Mouse (Mus musculus): Measurements from ENCODE around the gene Ikzf2. TPM values are rescaled to one million over a fixed set of nuclear protein-coding genes. Genes with fewer than 3 reads are reported as not detected.

The Ikzf2 gene
- total and polyA plus RNA-seq, 2 experiments from 2014 or later, result 0.94 to 4.0 TPM

GRCm38 (mm10) chr1:69637907-69638306 is 49.1 kb downstream of the Ikzf2 start:
- Histone ChIP-seq H3K4me2 (ENCODE audit: low read depth, low read length) (no peak overlapping the region), H3K36me3 (ENCODE audit: insufficient read depth, low read length) (no peaks in the 10 kb centered on the region), H3K9ac (replicated peaks; ENCODE audit: low read length) (no peak overlapping the region), H3K9me3 (ENCODE audit: low read length) (no peaks in the 10 kb centered on the region), H3K4me1 (ENCODE audit: insufficient read depth, low read length) (no peaks in the 10 kb centered on the region), H3K4me3 (ENCODE audit: low read length) (no peak overlapping the region), H3K27me3 (ENCODE audit: insufficient read depth, low read length) (no peaks in the 10 kb centered on the region), H3K27ac (no peak overlapping the region)
- WGBS, result 76% methylated on average over 3 of the region's 3 CpGs
- ATAC-seq (no peak), DNase-seq (ENCODE audit: low spot score) (no peak)
- no peak for TF ChIP-seq CTCF (IDR thresholded peaks at IDR 0.05; ENCODE audit: low read depth)

DNA sequence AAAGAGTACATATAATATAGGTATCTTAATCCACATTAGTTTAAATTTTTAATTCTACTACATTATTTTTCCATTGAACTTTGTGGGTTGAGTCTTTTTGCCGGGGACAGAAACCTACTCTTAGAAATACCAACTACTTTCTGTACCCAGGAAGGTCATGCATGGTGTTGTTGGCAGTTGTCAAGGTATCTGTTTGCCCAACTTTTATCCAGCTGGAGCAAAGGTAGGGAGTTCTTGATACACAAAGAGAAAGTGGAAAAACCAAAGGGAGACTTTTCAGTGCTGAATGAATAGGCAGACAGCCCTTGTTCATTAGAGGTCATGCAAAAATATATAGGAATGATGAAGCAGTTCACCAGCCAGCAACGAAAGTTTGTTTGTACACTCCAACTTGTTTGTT is 52.8 kb downstream of the Ikzf2 start:
- DNase-seq (ENCODE audit: low spot score) (no peak), ATAC-seq (no peak)
- H3K27ac ChIP-seq, result no peak overlapping the region
- no peak overlapping the region for H3K4me2 ChIP-seq (ENCODE audit: low read depth, low read length)
- H3K9ac ChIP-seq (replicated peaks; ENCODE audit: low read length), result no peak overlapping the region
- no peaks in the 10 kb centered on the region for H3K36me3 ChIP-seq (ENCODE audit: insufficient read depth, low read length)
- H3K9me3 ChIP-seq (ENCODE audit: low read length), result no peaks in the 10 kb centered on the region
- H3K4me3 ChIP-seq (ENCODE audit: low read length), result no peak overlapping the region
- WGBS, result 93% methylated on average over 2 of the region's 2 CpGs
- no peak for TF ChIP-seq CTCF (IDR thresholded peaks at IDR 0.05; ENCODE audit: low read depth)
- no peaks in the 10 kb centered on the region for H3K27me3 ChIP-seq (ENCODE audit: insufficient read depth, low read length)
- H3K4me1 ChIP-seq (ENCODE audit: insufficient read depth, low read length), result no peaks in the 10 kb centered on the region

DNA sequence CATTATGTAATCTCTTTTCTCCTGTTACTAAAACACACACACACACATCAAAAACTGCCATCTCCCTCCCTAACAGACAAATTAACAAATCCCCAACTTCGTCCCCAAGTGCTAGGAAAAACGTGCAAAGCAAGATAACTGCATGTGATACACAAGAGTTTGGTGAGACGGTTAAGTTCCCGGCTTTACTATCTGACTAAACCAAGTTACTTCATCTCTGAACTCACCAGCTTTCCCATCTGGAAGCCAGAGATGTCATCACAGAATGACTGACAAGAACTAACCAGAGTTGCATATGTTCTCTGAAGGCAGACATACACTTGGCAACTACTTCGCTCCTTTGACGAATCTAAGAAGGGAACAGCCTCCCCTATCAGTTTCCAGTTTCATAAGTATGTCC is 56.5 kb downstream of the Ikzf2 start:
- WGBS, result 88% methylated on average over 6 of the region's 6 CpGs
- DNase-seq (ENCODE audit: low spot score) (no peak), ATAC-seq (no peak)
- Histone ChIP-seq H3K27ac (no peak overlapping the region), H3K36me3 (ENCODE audit: insufficient read depth, low read length) (no peaks in the 10 kb centered on the region), H3K27me3 (ENCODE audit: insufficient read depth, low read length) (no peaks in the 10 kb centered on the region), H3K4me1 (ENCODE audit: insufficient read depth, low read length) (no peaks in the 10 kb centered on the region), H3K4me2 (ENCODE audit: low read depth, low read length) (no peak overlapping the region), H3K4me3 (ENCODE audit: low read length) (no peak overlapping the region), H3K9ac (replicated peaks; ENCODE audit: low read length) (no peak overlapping the region), H3K9me3 (ENCODE audit: low read length) (no peaks in the 10 kb centered on the region)
- TF ChIP-seq CTCF (IDR thresholded peaks at IDR 0.05; ENCODE audit: low read depth), result no peak

- no peak for TF ChIP-seq CTCF (IDR thresholded peaks at IDR 0.05; ENCODE audit: low read depth)
- Histone ChIP-seq H3K27ac (no peak overlapping the region), H3K4me3 (ENCODE audit: low read length) (no peak overlapping the region), H3K4me1 (ENCODE audit: insufficient read depth, low read length) (no peaks in the 10 kb centered on the region), H3K9ac (replicated peaks; ENCODE audit: low read length) (no peak overlapping the region), H3K4me2 (ENCODE audit: low read depth, low read length) (no peak overlapping the region), H3K27me3 (ENCODE audit: insufficient read depth, low read length) (no peaks in the 10 kb centered on the region), H3K9me3 (ENCODE audit: low read length) (no peaks in the 10 kb centered on the region), H3K36me3 (ENCODE audit: insufficient read depth, low read length) (no peaks in the 10 kb centered on the region)
- 87% methylated on average over 8 of the region's 8 CpGs for WGBS
- ATAC-seq (no peak), DNase-seq (ENCODE audit: low spot score) (no peak)
These were observed 57.5 kb downstream of the Ikzf2 start for GRCm38 (mm10) chr1:69629513-69629912.

GRCm38 (mm10) chr1:69612076-69612475 is 75.0 kb downstream of the Ikzf2 start:
- WGBS, result 96% methylated on average over 5 of the region's 5 CpGs
- Histone ChIP-seq H3K9me3 (ENCODE audit: low read length) (no peaks in the 10 kb centered on the region), H3K27me3 (ENCODE audit: insufficient read depth, low read length) (no peaks in the 10 kb centered on the region), H3K9ac (replicated peaks; ENCODE audit: low read length) (no peak overlapping the region), H3K4me2 (ENCODE audit: low read depth, low read length) (no peak overlapping the region), H3K27ac (no peak overlapping the region), H3K4me3 (ENCODE audit: low read length) (no peak overlapping the region), H3K36me3 (ENCODE audit: insufficient read depth, low read length) (no peaks in the 10 kb centered on the region), H3K4me1 (ENCODE audit: insufficient read depth, low read length) (no peaks in the 10 kb centered on the region)
- DNase-seq (ENCODE audit: low spot score) (no peak), ATAC-seq (no peak)
- no peak for TF ChIP-seq CTCF (IDR thresholded peaks at IDR 0.05; ENCODE audit: low read depth)

GRCm38 (mm10) chr1:69611204-69611725 is 75.8 kb downstream of the Ikzf2 start:
- no peaks in the 10 kb centered on the region for H3K27me3 ChIP-seq (ENCODE audit: insufficient read depth, low read length)
- no peak overlapping the region for H3K4me2 ChIP-seq (ENCODE audit: low read depth, low read length)
- H3K4me1 ChIP-seq (ENCODE audit: insufficient read depth, low read length), result no peaks in the 10 kb centered on the region
- no peaks in the 10 kb centered on the region for H3K9me3 ChIP-seq (ENCODE audit: low read length)
- no peak for DNase-seq (ENCODE audit: low spot score)
- no peak for ATAC-seq
- no peak overlapping the region for H3K9ac ChIP-seq (replicated peaks; ENCODE audit: low read length)
- TF ChIP-seq CTCF (IDR thresholded peaks at IDR 0.05; ENCODE audit: low read depth), result no peak
- H3K4me3 ChIP-seq (ENCODE audit: low read length), result no peak overlapping the region
- H3K27ac ChIP-seq, result no peak overlapping the region
- 83% methylated on average over 4 of the region's 4 CpGs for WGBS
- H3K36me3 ChIP-seq (ENCODE audit: insufficient read depth, low read length), result no peaks in the 10 kb centered on the region

GRCm38 (mm10) chr1:69610791-69611190 is 76.3 kb downstream of the Ikzf2 start:
- WGBS, result 81% methylated on average over 7 of the region's 7 CpGs
- no peak overlapping the region for H3K9ac ChIP-seq (replicated peaks; ENCODE audit: low read length)
- no peaks in the 10 kb centered on the region for H3K36me3 ChIP-seq (ENCODE audit: insufficient read depth, low read length)
- H3K27ac ChIP-seq, result no peak overlapping the region
- H3K27me3 ChIP-seq (ENCODE audit: insufficient read depth, low read length), result no peaks in the 10 kb centered on the region
- no peak overlapping the region for H3K4me2 ChIP-seq (ENCODE audit: low read depth, low read length)
- H3K4me3 ChIP-seq (ENCODE audit: low read length), result no peak overlapping the region
- DNase-seq (ENCODE audit: low spot score) (no peak), ATAC-seq (no peak)
- H3K9me3 ChIP-seq (ENCODE audit: low read length), result no peaks in the 10 kb centered on the region
- H3K4me1 ChIP-seq (ENCODE audit: insufficient read depth, low read length), result no peaks in the 10 kb centered on the region
- TF ChIP-seq CTCF (IDR thresholded peaks at IDR 0.05; ENCODE audit: low read depth), result no peak
